Mouse (Mus musculus) liver, adult 2 months (tissue): Measurements from ENCODE around the gene Dnajc14.

Experiments used
- CTCF ChIP-seq: fragments of 200-500 bp; IDR thresholded peaks from 2 replicates; pipeline ENCODE4 v1.5.1; 2011; ENCODE audit warnings: low read depth, low read length, control low read depth
- POLR2A ChIP-seq: fragments of 200-500 bp; IDR thresholded peaks from 2 replicates; pipeline ENCODE4 v1.6.1; 2011; ENCODE audit warnings: low read length, control low read depth; ENCODE audit not compliant: insufficient read depth; ENCODE audit errors: extremely low read depth

DNA sequence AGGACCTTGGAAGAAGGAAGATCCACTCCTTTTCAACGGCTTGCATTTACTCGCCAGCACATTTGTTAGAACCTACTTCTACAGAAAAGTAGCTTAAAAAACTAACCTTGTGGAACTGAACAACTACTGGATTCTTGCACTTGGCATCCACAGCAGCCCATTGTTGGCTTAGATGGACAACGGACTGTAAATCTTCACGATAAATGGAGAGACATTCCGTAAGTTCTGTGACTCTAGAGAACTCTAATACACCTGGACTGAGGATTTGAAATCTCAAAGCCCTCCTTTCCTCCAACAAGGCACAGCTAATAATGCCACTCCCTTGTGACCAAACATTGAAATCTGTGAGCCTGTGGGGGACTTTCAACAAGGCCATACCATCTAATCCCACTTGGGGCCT, 39.4 kb downstream of the Dnajc14 start:
- TF ChIP-seq CTCF (no peak), POLR2A (no peak)
